Mouse (Mus musculus) testis, adult 2 months (tissue): Measurements from ENCODE around the gene Traf5. TPM values are rescaled to one million over a fixed set of nuclear protein-coding genes. Genes with fewer than 3 reads are reported as not detected.

Source experiments
- H3K27ac ChIP-seq: fragments of 200-500 bp; 2 replicates; pipeline ENCODE4 v1.5.1; 2012; ENCODE audit warnings: low read depth, low read length; ENCODE audit not compliant: control insufficient read depth, insufficient read depth
- H3K27me3 ChIP-seq: fragments of 200-500 bp; 2 replicates; pipeline ENCODE4 v1.6.1; 2012; ENCODE audit warnings: mild to moderate bottlenecking, low read length, moderate library complexity; ENCODE audit not compliant: control insufficient read depth, insufficient read depth
- H3K36me3 ChIP-seq: fragments of 200-500 bp; 2 replicates; pipeline ENCODE4 v1.6.1; 2012; ENCODE audit warnings: mild to moderate bottlenecking, low read length; ENCODE audit not compliant: control insufficient read depth, insufficient read depth
- H3K4me1 ChIP-seq: fragments of 200-500 bp; 2 replicates; pipeline ENCODE4 v1.6.1; 2012; ENCODE audit warnings: low read length; ENCODE audit not compliant: control insufficient read depth, insufficient read depth
- H3K4me3 ChIP-seq: fragments of 200-500 bp; 2 replicates; pipeline ENCODE4 v1.5.1; 2012; ENCODE audit warnings: low read depth, mild to moderate bottlenecking, low read length, moderate library complexity, mixed read lengths; ENCODE audit not compliant: control insufficient read depth
- CTCF ChIP-seq: fragments of 200-500 bp; IDR thresholded peaks from 2 replicates; pipeline ENCODE4 v1.5.1; 2012; ENCODE audit warnings: low read depth, mild to moderate bottlenecking, inconsistent platforms, low read length, moderate library complexity; ENCODE audit not compliant: control insufficient read depth, insufficient read depth, insufficient replicate concordance
- POLR2A ChIP-seq: fragments of 200-500 bp; IDR thresholded peaks from 2 replicates; pipeline ENCODE4 v1.6.1; 2012; ENCODE audit warnings: low read depth, mild to moderate bottlenecking, inconsistent platforms, low read length, moderate library complexity; ENCODE audit not compliant: control insufficient read depth
- polyA plus RNA-seq: library from polyadenylated mRNA; depleted of rRNA; stranded (reverse); fragments of >200 nt; gene quantifications from 2 replicates; pipeline ENCODE4 v1.2.3, GENCODE M21; 2012

The Traf5 gene
- polyA plus RNA-seq, 1 experiment: 1.6 TPM

DNA sequence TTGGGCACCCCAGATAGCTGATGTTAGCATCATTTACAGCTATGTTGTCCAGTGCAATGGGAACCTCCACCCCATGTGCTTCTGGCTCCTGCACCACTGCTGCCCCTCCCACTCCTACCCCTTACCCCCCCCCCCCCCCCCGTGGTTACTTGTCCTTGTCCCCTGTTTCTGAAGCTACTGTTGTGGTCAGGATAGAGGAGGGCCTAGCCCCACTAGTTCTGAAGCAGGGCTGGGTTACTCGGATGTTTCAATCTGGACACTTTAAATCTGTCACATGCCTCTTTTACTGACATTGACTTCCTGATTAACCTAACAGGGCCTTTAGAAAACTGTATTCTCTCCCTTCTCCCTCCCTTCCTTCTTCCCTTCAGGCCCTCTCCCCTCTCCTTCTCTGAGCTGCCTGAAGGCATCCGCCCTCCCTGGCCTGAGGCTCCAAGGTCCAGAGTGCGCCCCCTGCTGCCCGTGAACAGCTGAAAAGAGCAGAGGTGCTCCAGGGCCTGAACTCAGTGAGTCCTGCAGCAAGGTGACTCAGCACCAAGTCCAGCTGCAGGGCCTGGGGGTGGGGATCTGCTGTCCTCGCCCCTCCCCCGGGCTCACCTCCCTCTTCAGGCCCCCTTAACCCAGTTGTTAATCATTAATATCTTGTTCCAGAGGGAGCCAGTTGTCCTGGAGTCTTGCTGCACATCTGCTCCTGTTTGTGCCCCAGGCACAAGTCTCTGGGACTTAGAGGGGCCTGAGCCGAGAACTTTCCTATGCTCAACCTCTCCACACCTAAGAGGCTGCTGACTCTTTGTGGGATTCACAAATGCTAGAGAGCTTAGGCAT lies 128.2 kb downstream of the Traf5 start:
- TF ChIP-seq CTCF (peak; percentile 62; the same call in 1 of the 2 replicates), POLR2A (no peak)
- Histone ChIP-seq H3K4me3 (no peak overlapping the region), H3K36me3 (no peaks in the 10 kb centered on the region)

DNA sequence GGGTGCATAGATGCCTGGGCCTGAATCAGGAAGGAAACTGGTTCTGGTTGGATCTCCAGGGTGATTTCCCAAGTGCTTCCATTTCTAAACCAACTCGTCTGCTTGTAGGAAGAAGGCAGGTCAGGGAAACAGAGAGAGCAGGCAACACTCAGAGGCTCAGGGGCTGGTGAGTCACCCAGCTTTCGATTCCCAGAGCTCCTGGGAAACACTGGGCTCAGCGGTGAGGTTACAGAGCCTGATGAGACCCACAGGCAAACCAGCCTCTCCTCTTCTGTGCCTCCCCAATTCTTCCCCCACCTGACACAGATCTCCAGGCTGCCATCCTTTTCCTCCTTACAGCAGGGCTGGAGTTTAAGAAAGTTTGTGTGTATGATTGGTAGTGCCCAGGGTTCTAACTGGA lies 128.9 kb downstream of the Traf5 start:
- TF ChIP-seq POLR2A (no peak), CTCF (no peak)
- Histone ChIP-seq H3K36me3 (no peaks in the 10 kb centered on the region), H3K4me3 (no peak overlapping the region), H3K4me1 (no peaks in the 10 kb centered on the region), H3K27ac (no peak overlapping the region), H3K27me3 (no peaks in the 10 kb centered on the region)

More for the DNA sequence above, 128.2 kb downstream of the Traf5 start:
- H3K27me3 ChIP-seq: no peaks in the 10 kb centered on the region
- no peaks in the 10 kb centered on the region for H3K4me1 ChIP-seq
- no peak overlapping the region for H3K27ac ChIP-seq

- H3K27me3 ChIP-seq: no peaks in the 10 kb centered on the region
- no peaks in the 10 kb centered on the region for H3K36me3 ChIP-seq
- no peak for TF ChIP-seq POLR2A
- no peak for TF ChIP-seq CTCF
- no peak overlapping the region for H3K4me3 ChIP-seq
- H3K27ac ChIP-seq: no peak overlapping the region
- no peaks in the 10 kb centered on the region for H3K4me1 ChIP-seq
These were observed 131.4 kb downstream of the Traf5 start for GRCm38 (mm10) chr1:191960946-191961345.

DNA sequence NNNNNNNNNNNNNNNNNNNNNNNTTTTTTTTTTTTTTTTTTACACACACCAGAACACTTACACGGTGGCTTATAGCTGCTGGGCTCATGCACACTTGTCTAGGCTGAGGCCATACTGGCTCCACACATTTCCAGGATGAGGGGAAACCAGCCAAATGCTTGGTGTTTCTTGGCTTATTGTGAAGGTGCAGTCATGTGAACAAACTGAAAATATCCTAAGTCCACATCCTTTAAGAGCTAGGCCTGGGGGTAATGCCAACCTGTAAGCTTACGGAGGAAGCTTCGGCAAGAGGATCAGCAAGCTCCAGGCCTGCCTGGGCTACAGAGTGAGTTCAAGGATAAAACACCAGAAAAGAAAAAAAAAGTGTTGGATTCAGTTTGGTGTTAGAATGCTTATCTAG lies 135.0 kb downstream of the Traf5 start:
- Histone ChIP-seq H3K27me3 (no peaks in the 10 kb centered on the region), H3K4me3 (no peak overlapping the region), H3K27ac (no peak overlapping the region), H3K4me1 (no peaks in the 10 kb centered on the region), H3K36me3 (no peaks in the 10 kb centered on the region)
- TF ChIP-seq POLR2A (no peak), CTCF (no peak)

DNA sequence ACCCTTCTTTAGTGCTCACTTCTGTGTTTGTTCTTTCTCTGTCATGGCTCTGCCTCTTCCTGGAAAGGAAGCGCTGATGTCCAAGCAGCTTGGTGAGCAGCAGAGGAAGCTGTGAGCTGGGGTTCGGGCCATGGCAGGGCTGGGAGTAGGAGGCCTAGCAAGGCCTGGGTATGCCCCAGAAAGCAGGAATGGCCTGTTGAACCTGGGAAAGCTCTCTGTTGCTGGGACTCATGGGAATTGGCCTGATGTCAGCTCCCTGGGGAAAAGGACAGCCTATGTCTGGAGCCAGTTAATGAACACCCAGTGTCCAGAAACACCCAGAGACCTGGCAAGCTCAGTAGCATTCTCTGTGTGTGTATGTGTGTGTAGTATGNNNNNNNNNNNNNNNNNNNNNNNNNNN lies 135.5 kb downstream of the Traf5 start:
- Histone ChIP-seq H3K27ac (no peak overlapping the region), H3K4me3 (no peak overlapping the region)
- no peak for TF ChIP-seq CTCF
- TF ChIP-seq POLR2A: no peak

DNA sequence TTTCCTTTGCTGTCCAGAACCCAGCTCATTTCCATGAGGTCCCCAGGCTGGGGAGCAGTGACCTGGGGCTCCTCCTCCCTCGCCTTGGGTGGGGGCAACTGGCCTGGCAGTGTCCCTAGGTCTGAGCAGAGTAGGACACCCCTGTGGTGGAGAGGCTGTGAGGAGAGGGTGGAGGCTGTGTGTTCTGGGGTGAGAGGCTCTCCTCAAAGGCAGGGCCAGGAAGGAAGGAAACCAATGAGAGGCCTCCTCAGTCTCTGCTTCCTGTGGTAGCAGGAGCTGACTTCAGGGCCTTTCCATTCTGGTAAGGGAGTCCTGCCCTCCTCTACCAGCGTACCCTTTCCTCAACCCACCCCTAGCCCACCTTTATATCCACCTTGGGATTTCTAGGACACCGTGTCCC lies 136.1 kb downstream of the Traf5 start:
- H3K27ac ChIP-seq: no peak overlapping the region
- TF ChIP-seq POLR2A: no peak
- TF ChIP-seq CTCF: no peak

More for the DNA sequence above, 135.5 kb downstream of the Traf5 start:
- Histone ChIP-seq H3K4me1 (no peaks in the 10 kb centered on the region), H3K36me3 (no peaks in the 10 kb centered on the region), H3K27me3 (no peaks in the 10 kb centered on the region)

GRCm38 (mm10) chr1:191955101-191955500 lies 137.3 kb downstream of the Traf5 start:
- no peaks in the 10 kb centered on the region for H3K4me1 ChIP-seq
- TF ChIP-seq CTCF (no peak), POLR2A (no peak)
- H3K4me3 ChIP-seq: no peak overlapping the region
- no peaks in the 10 kb centered on the region for H3K27me3 ChIP-seq
- H3K27ac ChIP-seq: no peak overlapping the region
- H3K36me3 ChIP-seq: no peaks in the 10 kb centered on the region

More for the DNA sequence above, 136.1 kb downstream of the Traf5 start:
- no peaks in the 10 kb centered on the region for H3K36me3 ChIP-seq
- no peaks in the 10 kb centered on the region for H3K4me1 ChIP-seq
- H3K4me3 ChIP-seq: no peak overlapping the region
- H3K27me3 ChIP-seq: no peaks in the 10 kb centered on the region
